Mouse (Mus musculus) C2C12 (cell line): ENCODE measurements at regions not wholly inside any gene's neighbourhood (a gene's known extent, or its start where the extent isn't known, plus 50 kb on each side); places are given as distances from the start of the nearest gene placed in this dataset.

ENCODE experiments used
- CTCF ChIP-seq: IDR thresholded peaks from one replicate; pipeline ENCODE4 v1.5.1; 2011; ENCODE audit not compliant: control insufficient read depth, insufficient read depth, insufficient read length
- MAX ChIP-seq: IDR thresholded peaks from one replicate; pipeline ENCODE4 v1.6.1; 2011; ENCODE audit warnings: mild to moderate bottlenecking, control low read depth
- MYOD1 ChIP-seq: IDR thresholded peaks from one replicate; pipeline ENCODE4 v1.6.1; 2011; ENCODE audit warnings: low read depth; ENCODE audit not compliant: control insufficient read depth, insufficient read length
- MYOG ChIP-seq: IDR thresholded peaks from one replicate; pipeline ENCODE4 v1.6.1; 2011; ENCODE audit not compliant: control insufficient read depth, insufficient read length; ENCODE audit errors: extremely low read depth
- USF1 ChIP-seq: IDR thresholded peaks from one replicate; pipeline ENCODE4 v1.6.1; 2011; ENCODE audit warnings: low read depth, mild to moderate bottlenecking, control low read depth, moderate library complexity

- TF ChIP-seq MYOD1 (no peak), MAX (no peak), CTCF (no peak), USF1 (no peak), MYOG (no peak)
Measured at GRCm38 (mm10) chr14:111330570-111330969, 344.3 kb upstream of the Slitrk5 start.
